Mouse (Mus musculus) stomach, postnatal 0 days (tissue): ENCODE results near the gene Csrnp1.

Source experiments
- CTCF ChIP-seq: IDR thresholded peaks from 2 replicates; pipeline ENCODE4 v1.5.1; 2016; ENCODE audit warnings: antibody characterized with exemption, low read depth, mild to moderate bottlenecking, moderate library complexity
- EP300 ChIP-seq: optimal IDR thresholded peaks from 2 replicates; pipeline ENCODE3; 2016; ENCODE audit warnings: antibody characterized with exemption

- TF ChIP-seq CTCF: no peak
- no peak for TF ChIP-seq EP300
These were observed 34.0 kb downstream of the Csrnp1 start for GRCm38 (mm10) chr9:119950434-119950833.
